Mouse (Mus musculus) thymus, postnatal 25 days (tissue): Measurements from ENCODE around the gene Zkscan17.
"Not testable (repeated sequence)": the region's sequence is repeated elsewhere in the genome, so short reads cannot be mapped to it uniquely, and the experiment has no call there.

Source experiments
- DNase-seq: peaks from one replicate; pipeline ENCODE4 v3.0.0; 2022

Zkscan17 gene

DNA sequence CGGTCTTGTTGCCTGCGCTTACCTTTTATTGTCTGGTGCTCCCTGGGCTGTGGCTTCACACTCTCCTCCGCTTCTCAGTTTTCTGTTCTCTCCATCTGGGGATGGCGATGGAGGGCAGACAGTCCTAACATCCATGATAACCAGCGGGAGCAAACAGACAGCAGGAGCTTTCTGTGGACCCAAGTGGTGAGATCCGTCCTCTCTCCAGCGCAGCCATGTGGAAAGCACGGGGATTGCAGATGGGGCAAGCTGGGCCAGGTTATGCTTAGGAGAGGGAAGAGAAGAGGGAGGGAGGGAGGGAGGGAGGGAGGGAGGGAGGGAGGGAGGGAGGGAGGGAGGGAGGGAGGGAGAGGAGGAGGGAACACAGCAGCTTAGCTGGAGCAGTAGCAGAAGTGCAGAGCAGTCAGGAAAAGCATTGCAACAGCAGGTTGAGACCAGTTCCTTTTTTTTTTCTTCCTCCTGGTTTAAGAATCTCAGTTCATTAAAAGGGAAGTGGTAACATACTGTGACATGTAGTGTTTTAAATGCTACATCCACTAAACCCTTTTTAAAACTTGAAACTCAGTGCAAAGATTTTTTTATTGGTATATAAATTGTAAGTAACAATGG is at the start of gene Zkscan17:
TSS of gene Zkscan17 (minus strand) at position 280 of the 609 bp plus-strand sequence.
- no peak for DNase-seq

GRCm38 (mm10) chr11:59576135-59576534 is 49.6 kb upstream of the Zkscan17 start, which contains the start of gene Olfr222:
TSS of gene Olfr222 (minus strand) at chr11:59576235.
- not testable (repeated sequence) for DNase-seq

GRCm38 (mm10) chr11:59575726-59576125 is 49.2 kb upstream of the Zkscan17 start:
- DNase-seq = no peak

DNA sequence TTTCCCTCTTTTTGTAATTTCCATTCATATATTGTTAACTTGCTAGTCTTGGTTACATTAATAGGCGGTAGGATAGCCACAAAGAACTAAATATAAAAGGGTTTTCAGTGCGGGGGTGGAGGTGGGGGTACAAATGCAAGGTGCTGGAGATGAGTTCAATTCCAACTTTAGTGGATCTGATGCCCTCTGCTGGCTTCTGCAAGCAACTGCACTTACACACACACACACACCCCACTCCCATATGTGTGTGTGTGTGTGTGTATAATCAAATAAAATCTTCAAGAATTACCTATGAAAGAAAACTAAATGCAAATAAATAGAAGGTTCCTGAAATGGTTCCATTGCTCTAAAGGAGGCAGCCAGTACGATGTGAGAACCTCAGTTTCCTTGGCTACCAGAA is 42.8 kb upstream of the Zkscan17 start:
- DNase-seq = peak; percentile 3

GRCm38 (mm10) chr11:59562837-59563236 is 36.3 kb upstream of the Zkscan17 start:
- DNase-seq = no peak

DNA sequence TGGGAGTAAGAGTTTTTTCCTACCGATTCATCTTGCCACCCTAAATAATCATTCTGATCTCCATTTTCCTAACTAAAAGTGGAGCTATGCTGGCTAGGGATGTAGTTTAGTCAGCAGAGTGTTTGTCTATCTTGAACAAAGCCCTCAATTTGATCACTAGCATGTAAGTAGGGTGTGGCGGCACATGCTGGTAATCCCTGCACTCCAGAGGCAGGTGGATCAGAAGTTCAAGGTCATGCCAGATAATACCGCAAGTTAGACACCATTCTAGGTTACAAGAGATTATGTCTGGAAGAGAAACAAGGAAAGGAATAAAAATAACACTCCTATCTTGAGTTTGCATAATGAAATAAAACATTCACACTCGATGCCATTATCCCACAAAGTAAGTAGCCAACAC is 35.8 kb upstream of the Zkscan17 start:
- DNase-seq = no peak

- no peak for DNase-seq
These were observed 34.4 kb upstream of the Zkscan17 start for GRCm38 (mm10) chr11:59560906-59561305.

- no peak for DNase-seq
These were observed 28.0 kb upstream of the Zkscan17 start for GRCm38 (mm10) chr11:59554535-59554934.

DNA sequence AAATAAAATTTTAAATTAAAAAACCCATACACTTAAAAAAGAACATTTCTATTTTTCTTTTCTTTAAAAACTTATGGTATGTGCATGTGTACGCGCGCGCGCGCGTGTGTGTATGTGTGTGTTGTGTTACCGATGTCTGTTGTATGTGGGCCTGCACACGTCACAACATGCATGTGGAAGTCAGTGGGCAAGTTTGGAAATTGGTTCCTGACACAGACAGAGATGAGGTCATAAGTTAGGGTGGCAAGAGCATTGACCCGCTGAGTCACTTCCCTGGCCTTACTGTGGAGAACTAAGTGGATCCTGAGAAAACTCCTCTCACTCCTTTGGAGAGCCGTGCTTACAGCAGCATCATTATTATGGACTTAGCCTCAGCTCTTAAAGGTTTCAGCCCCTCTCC is 27.6 kb upstream of the Zkscan17 start:
- DNase-seq = no peak

- DNase-seq = no peak
These were observed 17.5 kb upstream of the Zkscan17 start for GRCm38 (mm10) chr11:59544005-59544404.

DNA sequence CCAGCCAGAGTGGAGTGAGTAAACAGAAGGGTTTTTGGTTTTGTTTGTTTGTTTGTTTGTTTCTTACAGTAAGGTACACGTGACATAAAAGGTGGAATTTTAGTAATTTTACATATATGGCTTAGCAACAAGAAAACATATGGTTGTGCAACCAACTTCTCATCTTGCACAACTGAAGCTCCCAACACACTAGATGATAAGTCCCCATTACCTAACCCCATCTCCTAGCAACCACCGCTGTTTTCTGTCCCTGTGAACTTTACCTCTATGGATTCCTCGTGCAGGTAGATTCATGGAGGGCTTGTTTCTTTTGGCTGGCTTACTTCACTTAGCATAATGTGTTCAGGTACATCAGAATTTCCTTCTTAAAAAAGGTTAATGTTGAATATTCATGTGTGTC is 16.8 kb upstream of the Zkscan17 start:
- DNase-seq = no peak

DNA sequence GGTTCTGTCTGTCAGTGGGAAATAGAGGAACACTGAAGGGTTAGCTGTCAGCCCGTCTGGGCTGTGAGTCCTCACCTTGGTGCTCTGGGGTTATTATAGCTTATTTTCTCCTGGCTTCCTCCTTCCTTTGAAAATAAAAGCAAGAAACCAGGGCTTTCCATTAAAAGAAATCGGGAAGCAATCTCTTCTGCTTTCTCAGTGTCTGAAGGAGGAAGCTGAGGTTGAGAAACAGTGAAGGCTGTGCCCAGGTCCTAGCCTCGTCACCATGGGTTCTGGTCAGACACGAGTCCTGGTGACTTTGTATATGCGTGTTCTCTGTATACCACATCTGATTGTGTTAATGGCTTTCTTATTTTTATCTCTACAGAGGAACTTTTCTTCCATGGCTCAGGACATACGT is 15.9 kb upstream of the Zkscan17 start:
- DNase-seq = no peak

DNA sequence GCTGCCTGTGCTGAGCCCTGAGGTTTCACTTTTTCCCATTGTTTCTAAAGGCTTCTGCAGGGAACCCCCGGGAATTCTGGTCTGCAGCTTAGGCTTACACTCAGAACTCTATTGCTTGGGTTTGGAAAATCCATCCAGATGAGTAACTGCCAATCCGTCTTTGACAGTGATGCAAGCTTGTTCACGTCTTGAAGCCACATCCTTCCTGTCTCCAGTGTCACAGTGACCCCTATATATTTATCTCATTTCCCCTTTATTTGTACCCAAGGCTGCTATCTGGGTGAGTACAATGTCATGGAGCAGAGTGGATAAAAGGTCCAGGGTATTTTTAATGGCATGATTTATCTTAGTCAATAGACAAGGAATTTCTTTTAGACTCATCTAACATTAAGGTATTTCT is 14.8 kb upstream of the Zkscan17 start, which contains the start of gene Nlrp3:
TSS of gene Nlrp3 (plus strand) at position 245 of the 400 bp plus-strand sequence.
- DNase-seq = no peak

DNA sequence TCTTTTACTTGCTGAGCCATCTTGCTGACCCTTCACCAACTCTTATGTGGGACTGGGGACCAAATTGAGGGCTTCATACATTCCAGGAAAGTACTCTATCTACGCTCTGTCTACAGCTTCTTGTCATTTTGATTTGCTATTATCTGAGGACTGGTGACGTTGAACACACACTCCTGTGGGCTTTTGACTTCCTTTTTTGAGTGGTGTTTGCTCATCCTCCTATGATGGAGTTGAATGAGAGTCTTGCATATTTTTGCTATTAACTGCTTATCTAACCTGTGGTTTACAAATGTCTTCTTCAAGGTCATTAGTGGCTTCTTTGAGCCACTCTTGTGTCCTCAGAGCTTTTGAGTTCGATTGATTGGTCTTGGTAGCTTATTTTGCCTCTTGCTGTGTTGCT is 13.6 kb upstream of the Zkscan17 start:
- DNase-seq = no peak

DNA sequence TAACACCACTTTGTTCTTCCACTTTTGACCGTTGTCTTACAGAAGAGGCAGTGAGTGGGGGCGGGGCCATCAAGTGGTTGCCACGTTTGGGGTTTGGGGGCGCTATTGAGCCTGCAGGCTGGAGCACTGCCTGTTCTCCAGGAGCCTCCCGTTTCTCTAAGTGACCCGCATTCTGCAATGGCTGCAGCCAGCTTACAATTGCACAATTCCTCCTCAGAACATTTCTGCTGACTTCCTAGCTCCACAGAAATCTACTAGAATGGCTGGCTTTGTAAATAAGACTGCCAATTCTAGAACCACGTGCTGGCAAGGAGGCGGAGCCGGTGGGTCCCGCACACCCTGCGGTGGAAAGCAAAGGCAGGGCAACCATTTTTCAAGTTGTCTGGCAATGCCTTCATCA is 11.8 kb upstream of the Zkscan17 start:
- DNase-seq = peak; percentile 21

- DNase-seq = peak; percentile 35
These were observed 10.9 kb upstream of the Zkscan17 start for GRCm38 (mm10) chr11:59537218-59538130.

GRCm38 (mm10) chr11:59531562-59531961 is 5.0 kb upstream of the Zkscan17 start:
- no peak for DNase-seq

DNA sequence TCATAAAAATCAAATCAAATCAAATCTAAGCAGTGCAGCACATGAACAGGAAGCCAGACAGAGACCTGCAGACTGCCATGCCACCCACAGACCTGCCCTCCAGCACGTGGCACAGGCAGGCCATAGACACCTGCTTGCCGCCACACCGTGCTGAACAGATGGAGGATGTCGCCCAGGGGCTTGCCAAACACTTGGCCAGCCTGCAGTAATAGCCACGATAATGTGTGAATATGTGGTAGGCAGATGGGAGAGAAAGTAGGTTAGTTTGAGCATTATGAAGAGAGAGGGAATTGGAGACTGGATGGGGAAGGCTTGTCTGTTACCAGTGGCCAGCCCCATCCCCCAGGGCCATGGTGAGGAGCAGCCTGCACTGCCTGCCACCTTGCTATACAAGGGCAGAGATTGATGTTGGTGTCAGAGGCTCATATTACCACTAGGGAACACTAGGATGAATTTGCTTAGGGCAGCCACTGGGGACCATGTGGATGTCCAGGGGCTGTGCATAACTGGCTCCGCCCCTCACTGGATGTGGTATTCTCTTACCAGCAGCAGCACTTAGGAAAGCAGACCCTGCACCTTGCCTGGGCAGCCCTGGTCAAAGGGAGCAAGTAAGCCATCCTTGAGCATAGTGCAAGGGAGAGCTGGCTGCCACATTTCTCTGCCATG is 4.5 kb upstream of the Zkscan17 start:
- DNase-seq = no peak

- no peak for DNase-seq
These were observed 3.7 kb upstream of the Zkscan17 start for GRCm38 (mm10) chr11:59530221-59530620.

GRCm38 (mm10) chr11:59525237-59525636 is 1.3 kb downstream of the Zkscan17 start:
- peak; percentile 74 for DNase-seq

DNA sequence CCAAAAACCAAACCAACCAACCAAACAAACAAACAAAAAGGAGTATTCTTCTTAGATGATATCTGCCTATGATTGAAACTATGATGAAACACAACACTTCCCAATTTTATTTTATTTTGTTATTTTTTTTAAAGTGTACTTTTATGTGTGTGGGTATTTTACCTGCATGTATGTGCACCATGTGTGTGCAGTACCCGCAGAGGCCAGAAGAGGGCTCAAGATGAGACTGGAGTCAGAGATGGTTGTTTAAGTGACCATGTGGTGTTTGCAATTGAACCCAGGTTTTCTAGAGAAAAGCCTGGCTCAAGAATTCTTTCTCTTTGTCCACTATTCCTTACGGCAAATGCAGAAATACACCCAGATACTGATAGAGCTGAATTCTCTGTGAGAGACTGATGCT is 2.4 kb downstream of the Zkscan17 start:
- no peak for DNase-seq

GRCm38 (mm10) chr11:59519741-59520495 is 6.6 kb downstream of the Zkscan17 start:
- no peak for DNase-seq

- peak; percentile 40 for DNase-seq
These were observed 8.3 kb downstream of the Zkscan17 start for GRCm38 (mm10) chr11:59518226-59518625.
